Mouse (Mus musculus) MEL (cell line): ENCODE results near the gene Dennd6a.

Experiments
- BHLHE40 ChIP-seq: IDR thresholded peaks from 2 replicates; pipeline ENCODE4 v1.6.1; 2012; ENCODE audit warnings: low read depth, mild to moderate bottlenecking, inconsistent platforms, low read length, improper control_type of control experiment, borderline replicate concordance
- CTCF ChIP-seq, 3 experiments: IDR thresholded peaks in 2 of 3; conservative IDR thresholded peaks in 1 of 3; 2 replicates each; pipeline ENCODE4 v1.5.1; 2011 to 2012; ENCODE audit warnings: low read length in 3 of 3, low read depth in 2 of 3, mild to moderate bottlenecking in 2 of 3, improper control_type of control experiment in 1 of 3, inconsistent platforms in 1 of 3, mixed read lengths in 1 of 3, moderate library complexity in 1 of 3; ENCODE audit not compliant: control insufficient read depth in 1 of 3, insufficient read depth in 1 of 3, poor library complexity in 1 of 3, severe bottlenecking in 1 of 3
- EP300 ChIP-seq, 2 experiments: IDR thresholded peaks; 2 replicates each; pipeline ENCODE4 v1.6.1; 2011; ENCODE audit warnings: improper control_type of control experiment in 2 of 2, low read length in 2 of 2, low read depth in 1 of 2, mild to moderate bottlenecking in 1 of 2
- GABPA ChIP-seq: IDR thresholded peaks from 2 replicates; pipeline ENCODE4 v1.6.1; 2012; ENCODE audit warnings: low read depth, mild to moderate bottlenecking, inconsistent platforms, low read length, improper control_type of control experiment, moderate library complexity
- KAT2A ChIP-seq: conservative IDR thresholded peaks from 2 replicates; pipeline ENCODE4 v1.6.1; 2012; ENCODE audit warnings: low read depth, low read length, improper control_type of control experiment, inconsistent platforms
- MAX ChIP-seq: IDR thresholded peaks from 2 replicates; pipeline ENCODE4 v1.6.1; 2011; ENCODE audit warnings: low read length, improper control_type of control experiment
- MAZ ChIP-seq: IDR thresholded peaks from 2 replicates; pipeline ENCODE4 v1.6.1; 2012; ENCODE audit warnings: low read depth, mild to moderate bottlenecking, inconsistent platforms, low read length, improper control_type of control experiment
- MYC ChIP-seq: IDR thresholded peaks from 2 replicates; pipeline ENCODE4 v1.6.1; 2011; ENCODE audit warnings: low read depth, mild to moderate bottlenecking, low read length, improper control_type of control experiment, moderate library complexity
- USF1 ChIP-seq: IDR thresholded peaks from 2 replicates; pipeline ENCODE4 v1.6.1; 2014; ENCODE audit warnings: low read depth, mild to moderate bottlenecking, inconsistent platforms, low read length, improper control_type of control experiment, moderate library complexity
- USF2 ChIP-seq, 2 experiments: IDR thresholded peaks; 2 replicates each; pipeline ENCODE4 v1.6.1; 2011 to 2012; ENCODE audit warnings: improper control_type of control experiment in 2 of 2, low read length in 2 of 2, borderline replicate concordance in 1 of 2, inconsistent platforms in 1 of 2, low read depth in 1 of 2, mild to moderate bottlenecking in 1 of 2; ENCODE audit not compliant: insufficient read depth in 1 of 2
- ZC3H11A ChIP-seq: IDR thresholded peaks from 2 replicates; pipeline ENCODE4 v1.6.1; 2012; ENCODE audit warnings: low read depth, mild to moderate bottlenecking, inconsistent platforms, low read length, improper control_type of control experiment

DNA sequence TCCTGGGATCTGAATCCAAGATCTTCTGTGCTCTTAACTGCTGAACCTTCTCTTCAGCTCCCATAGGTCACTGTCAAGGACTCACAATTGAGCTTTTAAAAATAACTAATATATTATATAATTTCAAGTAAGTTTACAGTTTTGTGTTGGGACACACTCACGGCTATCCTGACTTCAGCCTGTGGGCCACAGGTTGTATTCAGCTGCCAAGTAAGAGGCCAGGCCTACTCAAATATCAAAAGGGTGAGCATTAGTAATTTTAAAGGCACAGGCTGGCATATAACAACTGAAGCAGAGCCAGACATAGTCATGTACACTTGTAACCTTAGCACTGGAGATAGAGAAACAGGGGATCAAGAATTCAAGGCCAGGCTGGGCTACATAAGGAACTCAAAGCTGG, 33.1 kb upstream of the Dennd6a start:
- TF ChIP-seq CTCF (IDR thresholded peaks at IDR 0.05 in 2 of 3, conservative IDR thresholded peaks at IDR 0.05 in 1 of 3; ENCODE audit: control insufficient read depth in 1 of 3, insufficient read depth in 1 of 3, low read depth in 2 of 3, low read length in 3 of 3, poor library complexity in 1 of 3, severe bottlenecking in 1 of 3) (no peak), USF1 (no peak), ZC3H11A (no peak), MAX (no peak), BHLHE40 (no peak), EP300 (IDR thresholded peaks at IDR 0.05; ENCODE audit: low read depth in 1 of 2, low read length in 2 of 2) (no peak), GABPA (no peak), USF2 (IDR thresholded peaks at IDR 0.05; ENCODE audit: borderline replicate concordance in 1 of 2, insufficient read depth in 1 of 2, low read depth in 1 of 2, low read length in 2 of 2) (no peak), MAZ (no peak), MYC (no peak), KAT2A (no peak)
